Mouse (Mus musculus) lung, embryonic 15.5 days (tissue): Measurements from ENCODE around the gene Gm11492. TPM values are rescaled to one million over a fixed set of nuclear protein-coding genes. Genes with fewer than 3 reads are reported as not detected.

ENCODE experiments used
- ATAC-seq: fragments of 200-750 bp; cut with Nextera tagmentation; 2 replicates; pipeline ENCODE4 v1.8.0; 2017; ENCODE audit warnings: moderate number of reproducible peaks, borderline replicate concordance; ENCODE audit not compliant: low FRiP score, low TSS enrichment; ENCODE audit errors: extremely low read depth
- H3K27ac ChIP-seq: fragments of 300-500 bp; sonication (generic); 2 replicates; pipeline ENCODE4 v1.5.1; 2015; ENCODE audit warnings: moderate library complexity, mild to moderate bottlenecking, inconsistent platforms
- H3K27me3 ChIP-seq: fragments of 300-500 bp; sonication (generic); 2 replicates; pipeline ENCODE4 v1.6.1; 2015; ENCODE audit warnings: inconsistent platforms
- H3K36me3 ChIP-seq: fragments of 300-500 bp; sonication (generic); 2 replicates; pipeline ENCODE4 v1.6.1; 2015; ENCODE audit warnings: inconsistent platforms
- H3K4me1 ChIP-seq: fragments of 300-500 bp; sonication (generic); 2 replicates; pipeline ENCODE4 v1.6.1; 2015; ENCODE audit warnings: inconsistent platforms
- H3K4me2 ChIP-seq: fragments of 300-500 bp; sonication (generic); 2 replicates; pipeline ENCODE4 v1.6.1; 2015; ENCODE audit warnings: inconsistent platforms, mild to moderate bottlenecking, moderate library complexity
- H3K4me3 ChIP-seq: fragments of 300-500 bp; sonication (generic); 2 replicates; pipeline ENCODE4 v1.5.1; 2015; ENCODE audit warnings: mild to moderate bottlenecking, inconsistent platforms
- H3K9ac ChIP-seq: fragments of 300-500 bp; sonication (generic); 2 replicates; pipeline ENCODE4 v1.6.1; 2015; ENCODE audit warnings: inconsistent platforms
- H3K9me3 ChIP-seq: fragments of 300-500 bp; sonication (generic); 2 replicates; pipeline ENCODE4 v1.6.1; 2016; ENCODE audit warnings: inconsistent platforms
- WGBS: fragments of 180-500 bp; shearing (Covaris S2); methylation state at CpG from one replicate; pipeline ENCODE4 v1.1.7; 2015; 5-methylcytosine and 5-hydroxymethylcytosine counted together
- polyA plus RNA-seq: library from polyadenylated mRNA; unstranded; fragments of >200 nt; fragmentation: Nextera tagmentation; extraction: Ambion mirVana; gene quantifications from 2 replicates; pipeline ENCODE4 v1.2.1, GENCODE M21; 2015

Gm11492 gene
- polyA plus RNA-seq, 1 experiment from 2014 or later, result not detected

GRCm38 (mm10) chr11:87591526-87592353, 25.3 kb downstream of the Gm11492 start, which contains the start of gene Mtmr4:
Gene Mtmr4, plus strand, starts transcription at chr11:87592162.
- WGBS, result under 1% methylated on average over 59 of the region's 61 CpGs
- H3K27ac ChIP-seq, result peak within 1 kb of the TSS; percentile 93
- no peaks in the 10 kb centered on the region for H3K27me3 ChIP-seq
- H3K4me1 ChIP-seq, result peaks cover 71% of the 10 kb centered on the region
- peak within 1 kb of the TSS; percentile 94 for H3K4me2 ChIP-seq
- H3K9ac ChIP-seq, result peak within 1 kb of the TSS; percentile 88
- H3K9me3 ChIP-seq, result no peaks in the 10 kb centered on the region
- peak; percentile 97 for ATAC-seq
- peaks cover 8% of the 10 kb centered on the region; the same call in 1 of the 2 replicates for H3K36me3 ChIP-seq
- H3K4me3 ChIP-seq, result peak within 1 kb of the TSS; percentile 61

GRCm38 (mm10) chr11:87592354-87592695, 25.9 kb downstream of the Gm11492 start:
- 0% methylated on average over 15 of the region's 15 CpGs for WGBS
- Histone ChIP-seq H3K4me1 (peaks cover 70% of the 10 kb centered on the region), H3K36me3 (peaks cover 14% of the 10 kb centered on the region), H3K4me2 (peak overlapping the region; percentile 94), H3K4me3 (peak overlapping the region; percentile 61), H3K9ac (peak overlapping the region; percentile 70), H3K27me3 (no peaks in the 10 kb centered on the region), H3K9me3 (no peaks in the 10 kb centered on the region), H3K27ac (peak overlapping the region; percentile 93)
- no peak; the same call in 1 of the 2 replicates for ATAC-seq

GRCm38 (mm10) chr11:87592713-87593598, 26.5 kb downstream of the Gm11492 start:
- ATAC-seq, result no peak
- H3K4me2 ChIP-seq, result peak overlapping the region; percentile 94
- peak overlapping the region; percentile 70 for H3K9ac ChIP-seq
- H3K4me3 ChIP-seq, result peak overlapping the region; percentile 61
- H3K27me3 ChIP-seq, result no peaks in the 10 kb centered on the region
- WGBS, result 29% methylated on average over 13 of the region's 13 CpGs
- peaks cover 68% of the 10 kb centered on the region for H3K4me1 ChIP-seq
- no peaks in the 10 kb centered on the region for H3K9me3 ChIP-seq
- peaks cover 20% of the 10 kb centered on the region for H3K36me3 ChIP-seq
- peak overlapping the region; percentile 93 for H3K27ac ChIP-seq

DNA sequence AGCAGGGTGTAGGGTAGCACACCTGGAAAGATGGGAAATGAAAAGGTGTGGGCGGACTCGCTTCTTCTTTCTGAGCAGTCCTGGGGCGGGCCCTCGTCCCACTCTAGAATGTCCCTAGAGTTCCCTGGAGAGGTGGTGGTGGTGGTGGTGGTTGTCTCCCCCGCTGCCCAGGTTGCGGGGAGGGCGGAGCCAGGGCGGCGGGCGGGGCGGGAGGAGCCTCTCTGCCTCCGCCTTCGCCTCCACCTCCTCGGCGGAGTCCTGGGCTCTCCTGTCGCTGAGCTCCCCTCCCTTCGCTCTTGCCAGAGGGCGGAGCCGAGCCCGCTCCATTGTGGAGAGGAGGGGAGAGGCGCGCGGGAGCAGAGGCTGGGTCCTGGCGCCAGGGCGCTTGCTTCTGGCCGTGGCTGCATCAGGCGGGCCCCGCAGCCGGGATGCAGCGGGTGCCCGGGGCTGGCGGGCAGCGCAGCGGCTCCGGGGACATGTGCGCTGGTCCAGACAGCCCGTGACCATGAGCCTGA, 28.9 kb downstream of the Gm11492 start:
- Histone ChIP-seq H3K9me3 (no peaks in the 10 kb centered on the region), H3K4me3 (peak overlapping the region; percentile 66), H3K27me3 (no peaks in the 10 kb centered on the region), H3K27ac (peak overlapping the region; percentile 73), H3K4me1 (peaks cover 47% of the 10 kb centered on the region), H3K4me2 (peak overlapping the region; percentile 94), H3K9ac (peak overlapping the region; percentile 84), H3K36me3 (peaks cover 44% of the 10 kb centered on the region)
- ATAC-seq, result peak; percentile 69
- WGBS, result 1% methylated on average over 35 of the region's 37 CpGs

GRCm38 (mm10) chr11:87595976-87596375, 29.5 kb downstream of the Gm11492 start:
- Histone ChIP-seq H3K36me3 (peaks cover 50% of the 10 kb centered on the region), H3K4me1 (peaks cover 41% of the 10 kb centered on the region), H3K27ac (peak overlapping the region; percentile 73), H3K9ac (peak overlapping the region; percentile 84), H3K9me3 (no peaks in the 10 kb centered on the region), H3K4me3 (peak overlapping the region; percentile 66), H3K4me2 (peak overlapping the region; percentile 94), H3K27me3 (no peaks in the 10 kb centered on the region)
- ATAC-seq, result no peak
- 5% methylated on average over 7 of the region's 7 CpGs for WGBS

GRCm38 (mm10) chr11:87596492-87596891, 30.0 kb downstream of the Gm11492 start:
- H3K27me3 ChIP-seq, result no peaks in the 10 kb centered on the region
- H3K4me1 ChIP-seq, result peaks cover 41% of the 10 kb centered on the region
- H3K27ac ChIP-seq, result 0 out of 2 replicates have a peak overlapping the region, but pooled peaks have one; percentile 16
- H3K9me3 ChIP-seq, result no peaks in the 10 kb centered on the region
- no peak for ATAC-seq
- H3K36me3 ChIP-seq, result peaks cover 55% of the 10 kb centered on the region
- peak overlapping the region; percentile 84; the same call in 1 of the 2 replicates for H3K9ac ChIP-seq
- peak overlapping the region; percentile 66; the same call in 1 of the 2 replicates for H3K4me3 ChIP-seq
- 28% methylated on average over 2 of the region's 2 CpGs for WGBS
- peak overlapping the region; percentile 94 for H3K4me2 ChIP-seq

DNA sequence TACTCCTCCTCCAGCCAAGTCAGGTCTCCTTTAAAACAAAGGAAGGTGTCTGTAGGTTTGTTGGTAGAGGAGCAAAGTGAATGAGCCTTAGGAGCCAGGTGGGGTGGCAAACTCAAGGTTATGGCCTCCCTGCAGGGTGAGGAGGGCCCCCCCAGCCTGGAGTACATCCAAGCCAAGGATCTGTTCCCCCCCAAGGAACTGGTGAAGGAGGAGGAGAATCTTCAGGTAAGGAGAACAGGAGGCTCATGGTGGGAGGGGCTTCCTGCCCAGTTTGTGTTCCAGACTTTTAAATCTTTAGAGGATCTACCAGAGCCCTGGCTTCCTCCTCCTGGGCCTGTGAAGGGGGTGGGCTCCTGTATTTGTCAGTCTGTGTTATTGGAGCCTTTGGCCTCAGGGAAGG, 30.6 kb downstream of the Gm11492 start:
- Histone ChIP-seq H3K4me2 (no peak overlapping the region), H3K9ac (no peak overlapping the region), H3K4me1 (peaks cover 41% of the 10 kb centered on the region), H3K27ac (0 out of 2 replicates have a peak overlapping the region, but pooled peaks have one; percentile 16), H3K27me3 (no peaks in the 10 kb centered on the region), H3K9me3 (no peaks in the 10 kb centered on the region), H3K36me3 (peaks cover 61% of the 10 kb centered on the region), H3K4me3 (0 out of 2 replicates have a peak overlapping the region, but pooled peaks have one; percentile 66)
- ATAC-seq, result no peak

GRCm38 (mm10) chr11:87599395-87600089, 33.1 kb downstream of the Gm11492 start:
- H3K36me3 ChIP-seq, result peaks cover 79% of the 10 kb centered on the region
- H3K27ac ChIP-seq, result no peak overlapping the region
- ATAC-seq, result no peak
- WGBS, result 80% methylated on average over 13 of the region's 13 CpGs
- H3K4me2 ChIP-seq, result no peak overlapping the region
- peaks cover 22% of the 10 kb centered on the region for H3K4me1 ChIP-seq
- H3K9me3 ChIP-seq, result no peaks in the 10 kb centered on the region
- H3K4me3 ChIP-seq, result no peak overlapping the region
- H3K27me3 ChIP-seq, result no peaks in the 10 kb centered on the region
- no peak overlapping the region for H3K9ac ChIP-seq

GRCm38 (mm10) chr11:87600322-87600853, 33.9 kb downstream of the Gm11492 start:
- Histone ChIP-seq H3K4me1 (peaks cover 15% of the 10 kb centered on the region), H3K4me3 (no peak overlapping the region), H3K9ac (no peak overlapping the region), H3K4me2 (no peak overlapping the region), H3K27me3 (no peaks in the 10 kb centered on the region), H3K36me3 (peaks cover 87% of the 10 kb centered on the region), H3K9me3 (no peaks in the 10 kb centered on the region), H3K27ac (no peak overlapping the region)
- 93% methylated on average over 10 of the region's 10 CpGs for WGBS
- no peak for ATAC-seq

- no peak for ATAC-seq
- Histone ChIP-seq H3K4me3 (no peak overlapping the region), H3K27me3 (no peaks in the 10 kb centered on the region), H3K9ac (no peak overlapping the region), H3K36me3 (peaks cover 99% of the 10 kb centered on the region), H3K4me1 (no peaks in the 10 kb centered on the region), H3K27ac (no peak overlapping the region), H3K9me3 (no peaks in the 10 kb centered on the region), H3K4me2 (no peak overlapping the region)
- 94% methylated on average over 9 of the region's 9 CpGs for WGBS
Observed at GRCm38 (mm10) chr11:87602234-87602633, 35.8 kb downstream of the Gm11492 start.

- WGBS, result 91% methylated on average over 2 of the region's 2 CpGs
- no peaks in the 10 kb centered on the region for H3K27me3 ChIP-seq
- H3K36me3 ChIP-seq, result peaks cover 99% of the 10 kb centered on the region
- no peak for ATAC-seq
- H3K27ac ChIP-seq, result no peak overlapping the region
- H3K9ac ChIP-seq, result no peak overlapping the region
- H3K9me3 ChIP-seq, result no peaks in the 10 kb centered on the region
- H3K4me2 ChIP-seq, result no peak overlapping the region
- no peaks in the 10 kb centered on the region for H3K4me1 ChIP-seq
- H3K4me3 ChIP-seq, result no peak overlapping the region
Observed at GRCm38 (mm10) chr11:87603571-87603970, 37.1 kb downstream of the Gm11492 start.
